Mouse (Mus musculus) heart, embryonic 15.5 days (tissue): ENCODE measurements around the gene Tfap2a. TPM values are rescaled to one million over a fixed set of nuclear protein-coding genes. Genes with fewer than 3 reads are reported as not detected.

Experiments used
- ATAC-seq: fragments of 200-750 bp; cut with Nextera tagmentation; replicated peaks from 2 replicates; pipeline ENCODE4 v1.8.0; 2017; ENCODE audit warnings: low read depth, moderate TSS enrichment; ENCODE audit not compliant: insufficient number of reproducible peaks, insufficient read depth, low FRiP score
- H3K27ac ChIP-seq: fragments of 300-500 bp; sonication (generic); 2 replicates; pipeline ENCODE4 v1.5.1; 2015; ENCODE audit warnings: mild to moderate bottlenecking, inconsistent platforms
- H3K27me3 ChIP-seq: fragments of 300-500 bp; sonication (generic); 2 replicates; pipeline ENCODE4 v1.6.1; 2015; ENCODE audit warnings: inconsistent platforms
- H3K36me3 ChIP-seq: fragments of 300-500 bp; sonication (generic); 2 replicates; pipeline ENCODE4 v1.6.1; 2015; ENCODE audit warnings: mild to moderate bottlenecking, inconsistent platforms
- H3K4me1 ChIP-seq: fragments of 300-500 bp; sonication (generic); replicated peaks from 2 replicates; pipeline ENCODE4 v1.6.1; 2015; ENCODE audit warnings: inconsistent platforms
- H3K4me2 ChIP-seq: fragments of 300-500 bp; sonication (generic); 2 replicates; pipeline ENCODE4 v1.6.1; 2015; ENCODE audit warnings: inconsistent platforms, mild to moderate bottlenecking, moderate library complexity
- H3K4me3 ChIP-seq: fragments of 300-500 bp; sonication (generic); 2 replicates; pipeline ENCODE4 v1.5.1; 2015; ENCODE audit warnings: mild to moderate bottlenecking, inconsistent platforms
- H3K9ac ChIP-seq: fragments of 300-500 bp; sonication (generic); 2 replicates; pipeline ENCODE4 v1.6.1; 2015; ENCODE audit warnings: mild to moderate bottlenecking, inconsistent platforms
- H3K9me3 ChIP-seq: fragments of 300-500 bp; sonication (generic); replicated peaks from 2 replicates; pipeline ENCODE4 v1.6.1; 2016; ENCODE audit warnings: inconsistent platforms
- WGBS: fragments of 180-500 bp; shearing (Covaris S2); methylation state at CpG from one replicate; pipeline ENCODE4 v1.1.7; 2015; ENCODE audit warnings: mixed read lengths; 5-methylcytosine and 5-hydroxymethylcytosine counted together
- polyA plus RNA-seq: library from polyadenylated mRNA; unstranded; fragments of >200 nt; fragmentation: Nextera tagmentation; extraction: Ambion mirVana; gene quantifications from 2 replicates; pipeline ENCODE4 v1.2.1, GENCODE M21; 2015

Gene Tfap2a
- polyA plus RNA-seq, 1 experiment from 2014 or later = 0.08 TPM

- no peak for ATAC-seq
- Histone ChIP-seq H3K36me3 (no peaks in the 10 kb centered on the region), H3K9me3 (no peaks in the 10 kb centered on the region), H3K27ac (no peak overlapping the region), H3K4me2 (no peak overlapping the region), H3K4me1 (peaks cover 17% of the 10 kb centered on the region), H3K9ac (no peak overlapping the region), H3K27me3 (peaks cover 82% of the 10 kb centered on the region), H3K4me3 (no peak overlapping the region)
- WGBS = 6% methylated on average over 12 of the region's 12 CpGs
Observed at GRCm38 (mm10) chr13:40701691-40702090, 36.5 kb downstream of the Tfap2a start.

DNA sequence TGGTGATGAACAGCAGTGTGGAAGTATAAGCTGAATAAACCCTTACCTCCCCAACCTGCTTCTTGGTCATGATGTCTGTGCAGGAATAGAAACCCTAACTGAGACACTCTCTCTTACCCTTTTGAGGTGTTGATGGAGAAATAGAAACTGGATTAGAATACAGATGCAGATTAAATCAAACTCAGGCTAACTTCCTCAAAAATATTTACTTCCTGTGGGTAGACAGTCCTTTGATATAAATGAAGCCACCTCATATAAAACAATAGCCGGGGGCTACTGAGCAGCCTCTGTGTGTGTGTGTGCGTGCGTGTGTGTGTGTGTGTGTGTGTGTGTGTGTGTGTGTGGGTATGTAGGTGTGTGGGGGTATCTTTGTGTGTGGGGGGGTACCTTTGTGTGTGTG lies 52.4 kb downstream of the Tfap2a start:
- no peak overlapping the region for H3K27ac ChIP-seq
- H3K27me3 ChIP-seq = no peaks in the 10 kb centered on the region
- no peak for ATAC-seq
- no peak overlapping the region for H3K4me3 ChIP-seq
- H3K9ac ChIP-seq = no peak overlapping the region
- no peaks in the 10 kb centered on the region for H3K9me3 ChIP-seq
- 92% methylated on average over 3 of the region's 3 CpGs for WGBS
- no peak overlapping the region for H3K4me2 ChIP-seq
- no peaks in the 10 kb centered on the region for H3K36me3 ChIP-seq
- no peaks in the 10 kb centered on the region for H3K4me1 ChIP-seq

DNA sequence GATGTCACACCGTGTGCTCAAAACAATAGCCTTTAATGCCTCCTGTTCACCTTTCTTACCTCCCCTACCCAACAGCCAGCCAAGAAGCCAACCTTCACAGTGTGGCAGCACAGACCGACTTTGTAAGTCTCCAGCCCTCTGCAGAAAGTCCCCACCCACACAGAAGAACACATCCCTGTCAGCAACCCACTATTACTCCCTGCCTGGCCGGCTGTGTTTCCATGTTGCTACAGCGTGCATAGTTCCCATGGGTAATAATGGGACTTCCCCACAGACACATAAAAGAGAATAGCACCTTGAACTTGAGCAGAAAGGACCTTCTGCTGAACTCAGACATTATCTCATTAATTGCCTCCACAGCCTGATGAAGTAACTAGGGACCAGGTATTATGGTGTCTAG lies 61.4 kb downstream of the Tfap2a start:
- ATAC-seq = no peak
- WGBS = 34% methylated on average over 4 of the region's 4 CpGs
- H3K4me1 ChIP-seq = no peaks in the 10 kb centered on the region
- no peak overlapping the region for H3K9ac ChIP-seq
- no peaks in the 10 kb centered on the region for H3K9me3 ChIP-seq
- no peak overlapping the region for H3K4me2 ChIP-seq
- H3K36me3 ChIP-seq = no peaks in the 10 kb centered on the region
- peaks cover 5% of the 10 kb centered on the region; the same call in 1 of the 2 replicates for H3K27me3 ChIP-seq
- H3K27ac ChIP-seq = no peak overlapping the region
- no peak overlapping the region for H3K4me3 ChIP-seq

Other genes starting within 250 kb of the Tfap2a start
- 3.4 and 4.5 TPM in 2 replicates for gene Gcnt2, start 121.4 kb upstream of the Tfap2a start, polyA plus RNA-seq